Mouse (Mus musculus) CD4-positive, CD25-positive, alpha-beta regulatory T cell, adult 2 months (primary cell): ENCODE data around the gene Cacng3.

Source experiments
- DNase-seq: peaks from one replicate; pipeline ENCODE4 v3.0.0-alpha.2; 2012; ENCODE audit warnings: low read depth, low spot score

The Cacng3 gene

GRCm38 (mm10) chr7:122718540-122718939 lies 48.2 kb downstream of the Cacng3 start:
- no peak for DNase-seq

- no peak for DNase-seq
Observed at GRCm38 (mm10) chr7:122723358-122723876, 53.1 kb downstream of the Cacng3 start.

- DNase-seq = no peak
Observed at GRCm38 (mm10) chr7:122726376-122726775, 56.1 kb downstream of the Cacng3 start.

- DNase-seq = no peak
Observed at GRCm38 (mm10) chr7:122728186-122728585, 57.9 kb downstream of the Cacng3 start.

GRCm38 (mm10) chr7:122728846-122729245 lies 58.6 kb downstream of the Cacng3 start:
- DNase-seq = no peak

- no peak for DNase-seq
Observed at GRCm38 (mm10) chr7:122735323-122735722, 65.0 kb downstream of the Cacng3 start.

- no peak for DNase-seq
Observed at GRCm38 (mm10) chr7:122738541-122738940, 68.2 kb downstream of the Cacng3 start.

- DNase-seq = no peak
Observed at GRCm38 (mm10) chr7:122740663-122741062, 70.4 kb downstream of the Cacng3 start.

GRCm38 (mm10) chr7:122755920-122756603 lies 85.8 kb downstream of the Cacng3 start:
- no peak for DNase-seq

GRCm38 (mm10) chr7:122758645-122759044 lies 88.4 kb downstream of the Cacng3 start:
- DNase-seq = no peak

- DNase-seq = no peak
Observed at GRCm38 (mm10) chr7:122764506-122764905, 94.2 kb downstream of the Cacng3 start.

- DNase-seq = no peak
Observed at GRCm38 (mm10) chr7:122768292-122769020, 98.2 kb downstream of the Cacng3 start.

- DNase-seq = no peak
Observed at GRCm38 (mm10) chr7:122779601-122780000, 109.3 kb downstream of the Cacng3 start.

GRCm38 (mm10) chr7:122789929-122790328 lies 119.6 kb downstream of the Cacng3 start:
- DNase-seq = no peak

- DNase-seq = no peak
Observed at GRCm38 (mm10) chr7:122793655-122794346, 123.5 kb downstream of the Cacng3 start.

GRCm38 (mm10) chr7:122795140-122795539 lies 124.8 kb downstream of the Cacng3 start:
- no peak for DNase-seq

GRCm38 (mm10) chr7:122800821-122801220 lies 130.5 kb downstream of the Cacng3 start:
- no peak for DNase-seq

- no peak for DNase-seq
Observed at GRCm38 (mm10) chr7:122803839-122804496, 133.7 kb downstream of the Cacng3 start.

GRCm38 (mm10) chr7:122806531-122806930 lies 136.2 kb downstream of the Cacng3 start:
- DNase-seq = no peak

GRCm38 (mm10) chr7:122813724-122814123 lies 143.4 kb downstream of the Cacng3 start:
- DNase-seq = no peak

- no peak for DNase-seq
Observed at GRCm38 (mm10) chr7:122817565-122817964, 147.3 kb downstream of the Cacng3 start.
